Mouse (Mus musculus): ENCODE data around the gene Plek. TPM values are rescaled to one million over a fixed set of nuclear protein-coding genes. Genes with fewer than 3 reads are reported as not detected.
A peak's percentile ranks its signal among the peaks of the same experiment; 100 is the strongest.

Gene Plek
- total RNA-seq, 2 experiments from 2014 or later = 2.4 to 2.6 TPM

DNA sequence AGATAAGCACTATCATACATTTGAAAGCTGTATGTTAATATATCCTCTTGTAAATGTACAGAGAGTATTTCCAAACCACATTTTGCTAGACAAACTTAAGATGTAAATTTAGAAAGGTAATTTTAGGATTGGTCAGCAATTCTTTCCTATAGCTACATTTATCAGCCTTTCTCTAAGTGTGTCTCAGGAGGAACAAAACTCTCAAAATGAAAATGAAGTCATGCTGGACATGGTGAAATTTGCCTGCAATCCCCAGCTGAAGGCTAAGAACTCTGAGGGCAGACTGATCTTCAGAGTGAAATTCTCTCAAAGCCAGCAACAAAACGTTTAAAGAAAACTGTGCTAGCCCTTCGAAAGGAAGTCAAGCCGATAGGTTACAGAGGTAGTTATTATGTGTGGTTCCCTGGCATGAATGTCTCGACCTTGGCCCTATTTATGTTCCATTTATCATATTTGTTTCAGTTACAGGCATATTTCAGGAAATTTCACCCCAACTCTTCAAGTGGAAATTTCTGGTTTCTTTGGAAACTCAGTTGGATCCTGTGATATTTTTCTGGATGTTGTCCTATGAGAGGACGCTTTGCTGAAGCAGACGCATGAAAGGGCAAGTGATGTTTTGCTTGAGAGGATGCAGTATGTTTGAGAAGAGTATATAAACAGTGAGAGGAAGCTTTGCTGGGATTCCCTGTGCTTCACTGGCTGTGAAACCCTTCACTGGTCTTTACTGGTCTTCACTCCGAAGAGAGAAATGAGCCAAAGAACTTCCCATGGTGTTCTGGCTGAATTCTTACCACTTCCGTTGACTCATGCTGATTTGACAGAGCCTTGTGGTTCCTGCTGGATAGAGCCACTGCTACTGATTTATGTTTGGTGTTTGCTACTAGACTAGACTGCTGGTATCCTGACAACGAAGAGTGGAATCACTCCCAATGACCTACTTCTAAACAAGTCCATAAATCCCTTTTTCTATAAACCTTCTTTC is 51.5 kb downstream of the Plek start:
- no peak for DNase-seq

GRCm38 (mm10) chr11:16999933-17000332 is 52.2 kb downstream of the Plek start:
- no peak for DNase-seq

DNA sequence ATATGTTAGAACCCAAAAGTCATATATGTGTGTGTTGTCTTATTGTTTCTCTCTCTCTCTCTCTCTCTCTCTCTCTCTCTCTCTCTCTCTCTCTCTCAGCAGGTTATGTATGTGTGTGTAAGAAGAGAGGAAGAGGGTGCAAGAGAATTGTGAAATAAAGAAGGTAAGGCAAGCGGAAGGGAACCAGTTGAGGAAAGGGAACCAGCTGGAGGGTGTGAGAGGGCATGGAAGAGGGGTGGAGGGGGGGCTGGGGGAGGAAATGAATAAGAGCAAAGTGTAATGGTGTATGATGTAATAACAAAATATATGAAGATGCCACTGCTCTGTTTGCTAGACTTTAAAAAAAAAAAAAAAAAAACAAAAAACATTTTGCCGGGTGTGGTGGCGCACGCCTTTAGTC is 52.8 kb downstream of the Plek start:
- no peak for DNase-seq

GRCm38 (mm10) chr11:16997465-16997864 is 54.7 kb downstream of the Plek start:
- no peak for DNase-seq

DNA sequence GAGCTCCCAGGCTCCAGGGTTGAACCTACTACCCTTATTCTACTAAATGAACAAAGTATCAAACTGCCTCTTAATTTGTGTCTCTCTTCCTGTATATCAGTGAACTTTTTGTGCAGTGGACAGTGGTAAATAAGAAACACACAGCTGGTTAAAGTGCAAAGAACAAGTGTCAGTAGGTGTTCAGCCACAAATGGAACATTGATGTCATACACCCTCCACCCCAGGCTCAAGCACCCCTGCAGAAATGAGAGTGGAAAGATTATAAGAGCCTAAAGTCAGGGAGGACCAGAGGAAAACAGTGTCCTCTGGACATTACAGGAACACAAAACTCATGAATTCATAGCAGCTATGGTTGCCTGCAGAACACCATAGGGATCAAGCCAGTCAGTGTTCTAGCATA is 55.4 kb downstream of the Plek start:
- no peak for DNase-seq

DNA sequence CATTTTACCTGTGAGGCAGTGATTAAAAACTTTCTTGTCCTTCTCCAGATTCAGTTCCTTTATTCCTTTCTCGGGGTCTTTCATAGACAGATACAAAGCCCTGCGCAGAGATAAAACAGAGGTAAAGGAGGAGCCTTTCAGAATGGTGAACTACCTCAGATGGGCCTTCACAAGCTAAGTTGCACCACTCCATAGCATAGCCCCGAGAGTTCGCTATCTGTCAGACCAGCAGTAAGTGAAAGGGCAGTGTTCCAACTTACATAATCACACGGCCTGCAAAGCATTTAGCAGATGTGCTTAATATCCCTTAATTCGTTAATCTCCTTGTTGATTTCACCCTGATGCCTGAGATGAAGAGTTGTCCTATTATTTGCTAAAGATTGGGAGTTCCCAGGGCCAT is 59.3 kb downstream of the Plek start:
- DNase-seq = no peak

GRCm38 (mm10) chr11:16989885-16990284 is 62.3 kb downstream of the Plek start:
- DNase-seq = no peak

DNA sequence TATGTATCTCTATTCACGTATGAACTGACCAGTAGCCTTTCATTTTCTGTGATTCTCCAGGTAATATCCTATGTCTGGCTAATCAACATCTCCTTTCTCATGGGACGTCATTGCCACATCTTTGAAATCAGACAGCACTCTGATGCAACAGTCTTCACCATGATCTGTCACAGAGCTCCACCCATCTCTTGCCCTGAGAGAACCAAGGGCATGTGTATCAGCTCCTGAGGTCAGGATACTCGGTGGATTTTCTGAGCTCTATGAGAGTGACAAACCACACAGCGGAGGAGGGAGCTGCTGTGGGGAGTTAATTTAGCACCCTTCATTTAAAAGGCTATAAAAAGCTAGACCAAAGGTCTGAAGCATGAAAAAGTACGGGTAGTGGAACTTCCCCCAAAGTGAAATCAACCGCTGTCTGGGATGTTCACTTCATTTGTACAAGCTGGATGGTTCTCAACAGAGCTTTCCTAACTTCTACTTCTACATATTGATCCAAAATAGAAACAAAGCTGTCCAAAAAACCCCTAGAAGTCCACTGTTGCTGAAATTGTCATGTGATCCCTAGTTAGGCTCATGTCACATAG is 64.3 kb downstream of the Plek start:
- DNase-seq = no peak

- no peak for DNase-seq
These were observed 65.5 kb downstream of the Plek start for GRCm38 (mm10) chr11:16986550-16987187.

GRCm38 (mm10) chr11:16978161-16978707 is 73.9 kb downstream of the Plek start:
- DNase-seq = no peak

DNA sequence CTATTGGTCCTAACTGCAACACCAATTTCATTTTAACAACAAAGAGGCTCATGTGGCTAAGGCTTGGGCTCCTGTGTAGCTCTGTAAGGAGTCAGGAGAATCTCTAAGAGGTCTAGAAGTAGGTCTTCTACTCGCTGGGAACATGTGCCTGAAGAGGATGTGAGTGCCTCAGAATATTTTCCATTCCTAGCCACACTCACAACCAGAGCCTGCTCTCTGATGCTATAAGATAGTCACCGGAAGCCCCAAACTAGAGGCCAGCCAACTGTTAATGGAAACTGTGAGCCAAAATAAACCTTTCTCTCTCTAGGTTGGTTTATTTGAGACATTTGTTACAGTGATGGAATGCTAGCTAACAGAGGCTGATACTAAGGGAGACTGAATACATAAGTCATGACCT is 74.6 kb downstream of the Plek start:
- DNase-seq = no peak

GRCm38 (mm10) chr11:16976937-16977336 is 75.2 kb downstream of the Plek start:
- peak; percentile 23 for DNase-seq

DNA sequence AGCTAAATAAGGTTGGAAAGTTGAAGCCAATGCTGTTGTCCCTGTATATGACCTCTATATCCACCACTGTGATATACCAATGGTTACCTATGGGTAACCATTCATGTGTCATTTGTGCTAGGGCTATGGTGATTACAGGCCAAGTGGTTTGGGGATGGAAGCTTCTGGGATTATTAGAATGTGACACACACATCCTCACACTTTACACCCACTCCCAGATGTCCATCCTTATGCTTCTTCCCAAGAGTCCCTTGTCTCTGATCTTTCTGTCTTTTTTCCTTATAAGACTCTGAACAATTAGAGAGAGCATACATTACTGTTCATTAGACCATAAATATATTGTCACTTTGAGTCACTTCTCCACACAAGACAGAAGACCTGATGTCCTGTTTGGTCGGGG is 79.1 kb downstream of the Plek start:
- no peak for DNase-seq

- DNase-seq = no peak
These were observed 80.2 kb downstream of the Plek start for GRCm38 (mm10) chr11:16972027-16972426.

DNA sequence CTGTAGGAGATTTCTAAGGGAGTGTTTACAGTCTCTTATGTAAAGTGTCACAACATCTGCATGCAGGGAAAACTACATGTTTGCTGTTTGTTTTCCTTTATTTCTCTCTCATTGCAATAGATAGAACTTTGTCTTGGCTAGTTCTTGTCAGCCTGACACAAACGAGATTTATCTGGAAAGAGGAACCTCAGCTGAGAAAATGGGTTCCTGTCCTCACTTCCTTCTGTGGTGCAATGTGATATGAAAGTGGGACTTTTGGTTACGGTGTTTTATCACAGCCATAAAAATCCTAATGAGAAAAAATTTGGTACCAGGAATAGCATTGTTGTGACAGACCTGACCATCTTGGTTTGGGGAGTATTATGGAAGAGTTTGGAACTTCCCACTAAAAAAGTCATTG is 82.5 kb downstream of the Plek start:
- DNase-seq = no peak

- peak; percentile 34 for DNase-seq
These were observed 84.4 kb downstream of the Plek start for GRCm38 (mm10) chr11:16967806-16968205.

GRCm38 (mm10) chr11:16958520-16958919 is 93.7 kb downstream of the Plek start:
- no peak for DNase-seq

DNA sequence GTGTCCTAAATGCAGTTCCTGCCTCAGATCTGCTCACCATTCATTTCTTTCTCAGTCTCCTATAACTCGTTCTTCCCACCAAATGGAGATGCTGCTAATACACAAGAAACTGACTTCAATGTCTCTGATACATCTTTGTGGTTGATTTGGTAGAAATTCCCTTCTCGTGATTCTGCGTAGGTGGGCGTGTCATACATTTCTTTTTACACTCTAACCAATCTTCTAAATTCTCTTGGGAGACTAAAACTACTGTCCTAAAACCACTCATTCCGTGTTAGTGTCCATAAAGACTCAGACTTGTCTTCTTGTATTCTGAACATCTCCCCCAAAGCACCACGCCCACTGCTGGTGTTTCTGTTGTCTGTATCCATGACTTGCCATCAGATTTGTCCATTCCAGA is 95.2 kb downstream of the Plek start:
- DNase-seq = no peak

DNA sequence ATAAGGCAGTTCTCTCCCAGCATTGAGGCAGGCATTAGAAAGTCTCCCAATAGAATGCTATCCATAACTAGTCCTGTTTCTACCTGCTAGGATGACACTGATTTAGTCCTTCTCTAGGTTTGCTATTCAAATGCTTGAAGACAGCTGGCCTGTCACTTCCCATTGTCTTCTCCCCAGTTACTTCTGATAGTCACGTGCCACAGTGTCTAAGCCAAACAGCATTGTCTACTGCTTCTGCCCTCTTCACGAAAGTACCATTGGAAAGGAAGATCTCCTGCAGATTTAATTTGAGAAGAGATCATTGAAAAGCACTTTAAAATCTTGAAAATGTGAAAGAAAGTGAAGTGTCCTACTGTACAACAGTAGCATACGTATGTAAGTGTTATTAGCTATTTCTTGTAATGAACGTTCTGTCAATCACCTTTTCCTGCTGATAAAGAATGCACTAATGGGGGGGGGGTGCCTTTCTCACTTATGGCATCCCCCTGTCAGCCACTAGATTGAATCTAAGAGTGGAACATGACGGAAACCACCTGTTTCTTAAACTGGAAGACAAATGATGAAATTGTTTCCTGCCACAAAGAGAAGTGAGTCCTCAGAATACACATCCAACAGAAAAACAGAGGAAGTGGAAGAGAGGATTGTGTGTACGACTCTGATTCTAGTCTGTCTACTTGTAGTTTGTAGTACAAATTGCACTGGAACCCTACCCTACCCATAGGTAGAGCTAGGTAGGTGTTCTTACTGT is 95.9 kb downstream of the Plek start:
- no peak for DNase-seq

GRCm38 (mm10) chr11:16951761-16952010 is 100.5 kb downstream of the Plek start:
- DNase-seq = no peak

GRCm38 (mm10) chr11:16950976-16951760 is 101.0 kb downstream of the Plek start, which contains the start of gene Fbxo48:
TSS of gene Fbxo48 (plus strand) at chr11:16951375.
- DNase-seq = peak; percentile 96

Data from heart, postnatal 4 days (tissue).